Mouse (Mus musculus): ENCODE results near the gene Cdh4. TPM values are rescaled to one million over a fixed set of nuclear protein-coding genes. Genes with fewer than 3 reads are reported as not detected.

Cdh4 gene
- polyA plus RNA-seq, 1 experiment from 2014 or later = 50.0 TPM

GRCm38 (mm10) chr2:179787797-179788196, 345.6 kb downstream of the Cdh4 start:
- Histone ChIP-seq H3K36me3 (no peaks in the 10 kb centered on the region), H3K4me3 (no peak overlapping the region), H3K27ac (replicated peaks) (peak overlapping the region; percentile 55), H3K4me2 (no peak overlapping the region), H3K4me1 (replicated peaks) (peaks cover 16% of the 10 kb centered on the region), H3K27me3 (no peaks in the 10 kb centered on the region), H3K9ac (no peak overlapping the region), H3K9me3 (no peaks in the 10 kb centered on the region)
- 0 out of 2 replicates have a peak, but pooled peaks have one; percentile 28 for ATAC-seq (ENCODE audit: low FRiP score, low read depth)
- 45% methylated on average over 5 of the region's 5 CpGs for WGBS

DNA sequence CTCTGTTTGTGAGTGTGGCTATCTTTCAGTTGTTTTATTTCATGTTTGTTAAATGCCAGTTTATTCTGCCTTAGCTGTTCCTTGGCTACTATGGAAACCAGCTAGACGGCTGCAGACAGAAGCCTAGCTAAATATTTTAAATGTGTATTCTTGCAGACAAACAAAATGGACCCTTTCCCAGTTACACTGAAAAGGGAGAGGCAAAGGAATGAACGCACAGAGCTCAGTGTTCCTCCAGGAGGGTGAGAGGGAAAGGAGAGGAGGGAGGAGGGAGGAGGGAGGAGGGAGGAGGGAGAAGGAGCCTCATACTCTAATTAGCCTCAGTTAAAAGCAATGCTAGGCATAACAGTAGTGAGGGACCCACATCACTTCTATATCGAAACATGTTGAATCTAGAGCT, 348.5 kb downstream of the Cdh4 start:
- no peaks in the 10 kb centered on the region for H3K27me3 ChIP-seq
- no peak overlapping the region for H3K4me3 ChIP-seq
- peaks cover 26% of the 10 kb centered on the region for H3K4me1 ChIP-seq (replicated peaks)
- H3K36me3 ChIP-seq = no peaks in the 10 kb centered on the region
- no peak for ATAC-seq (ENCODE audit: low FRiP score, low read depth)
- no peak overlapping the region for H3K9ac ChIP-seq
- H3K9me3 ChIP-seq = no peaks in the 10 kb centered on the region
- no peak overlapping the region for H3K4me2 ChIP-seq
- 42% methylated on average over 3 of the region's 3 CpGs for WGBS
- no peak overlapping the region for H3K27ac ChIP-seq (replicated peaks)

- no peaks in the 10 kb centered on the region for H3K9me3 ChIP-seq
- no peaks in the 10 kb centered on the region for H3K36me3 ChIP-seq
- H3K4me1 ChIP-seq (replicated peaks) = peaks cover 18% of the 10 kb centered on the region
- no peak overlapping the region for H3K27ac ChIP-seq (replicated peaks)
- H3K4me2 ChIP-seq = no peak overlapping the region
- ATAC-seq (ENCODE audit: low FRiP score, low read depth) = no peak
- 52% methylated on average over 13 of the region's 13 CpGs for WGBS
- no peak overlapping the region for H3K9ac ChIP-seq
- H3K4me3 ChIP-seq = no peak overlapping the region
- no peaks in the 10 kb centered on the region for H3K27me3 ChIP-seq
These were observed 350.3 kb downstream of the Cdh4 start for GRCm38 (mm10) chr2:179792426-179793133.

- Histone ChIP-seq H3K4me1 (replicated peaks) (peaks cover 19% of the 10 kb centered on the region), H3K4me3 (no peak overlapping the region), H3K27ac (replicated peaks) (no peak overlapping the region), H3K27me3 (no peaks in the 10 kb centered on the region), H3K9ac (no peak overlapping the region), H3K9me3 (no peaks in the 10 kb centered on the region), H3K36me3 (no peaks in the 10 kb centered on the region), H3K4me2 (no peak overlapping the region)
- WGBS = 38% methylated on average over 1 of the region's 1 CpGs
- no peak; the same call in 1 of the 2 replicates for ATAC-seq (ENCODE audit: low FRiP score, low read depth)
These were observed 352.1 kb downstream of the Cdh4 start for GRCm38 (mm10) chr2:179794354-179794753.

- H3K36me3 ChIP-seq = no peaks in the 10 kb centered on the region
- H3K4me1 ChIP-seq (replicated peaks) = peaks cover 28% of the 10 kb centered on the region
- ATAC-seq (ENCODE audit: low FRiP score, low read depth) = no peak
- WGBS = 57% methylated on average over 12 of the region's 12 CpGs
- no peak overlapping the region for H3K4me3 ChIP-seq
- no peak overlapping the region for H3K4me2 ChIP-seq
- H3K9me3 ChIP-seq = no peaks in the 10 kb centered on the region
- H3K9ac ChIP-seq = no peak overlapping the region
- peak overlapping the region; percentile 40 for H3K27ac ChIP-seq (replicated peaks)
- H3K27me3 ChIP-seq = no peaks in the 10 kb centered on the region
These were observed 353.2 kb downstream of the Cdh4 start for GRCm38 (mm10) chr2:179795452-179795851.

DNA sequence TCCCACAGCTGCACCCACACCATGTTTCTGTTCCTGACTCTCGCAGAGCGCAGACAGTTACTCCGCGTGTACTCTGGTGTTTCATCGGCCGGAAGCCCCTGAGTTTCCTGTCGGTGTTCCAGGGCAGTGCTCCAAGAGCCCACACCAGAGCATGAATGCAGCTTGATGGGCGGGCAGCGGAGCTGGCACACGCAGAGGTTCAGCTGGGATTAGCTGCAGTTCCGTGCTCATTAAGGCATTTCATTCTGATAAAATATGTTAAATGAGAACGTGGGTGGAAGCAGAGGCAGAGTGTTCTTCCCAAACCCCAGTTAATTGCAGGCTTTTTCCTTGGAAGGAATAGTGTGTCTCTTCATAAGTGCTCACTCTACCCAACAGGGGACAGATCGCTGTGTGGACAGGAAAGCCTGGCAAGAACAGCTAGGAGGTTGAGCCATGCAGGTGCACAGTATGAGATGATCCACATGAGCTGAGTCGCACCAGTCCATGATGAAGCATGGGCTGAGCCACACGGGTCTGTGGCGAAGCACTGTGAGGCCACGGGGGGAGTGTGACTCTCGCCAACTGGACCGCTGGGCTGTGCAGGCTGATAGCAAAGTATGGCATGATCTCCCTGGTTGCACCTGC, 357.8 kb downstream of the Cdh4 start:
- WGBS = 64% methylated on average over 19 of the region's 19 CpGs
- H3K9me3 ChIP-seq = no peaks in the 10 kb centered on the region
- H3K9ac ChIP-seq = no peak overlapping the region
- H3K36me3 ChIP-seq = no peaks in the 10 kb centered on the region
- ATAC-seq (ENCODE audit: low FRiP score, low read depth) = 0 out of 2 replicates have a peak, but pooled peaks have one; percentile 19
- no peaks in the 10 kb centered on the region for H3K27me3 ChIP-seq
- H3K27ac ChIP-seq (replicated peaks) = peak overlapping the region; percentile 32; the same call in 1 of the 2 replicates
- no peak overlapping the region for H3K4me2 ChIP-seq
- no peak overlapping the region for H3K4me3 ChIP-seq
- H3K4me1 ChIP-seq (replicated peaks) = peaks cover 25% of the 10 kb centered on the region

DNA sequence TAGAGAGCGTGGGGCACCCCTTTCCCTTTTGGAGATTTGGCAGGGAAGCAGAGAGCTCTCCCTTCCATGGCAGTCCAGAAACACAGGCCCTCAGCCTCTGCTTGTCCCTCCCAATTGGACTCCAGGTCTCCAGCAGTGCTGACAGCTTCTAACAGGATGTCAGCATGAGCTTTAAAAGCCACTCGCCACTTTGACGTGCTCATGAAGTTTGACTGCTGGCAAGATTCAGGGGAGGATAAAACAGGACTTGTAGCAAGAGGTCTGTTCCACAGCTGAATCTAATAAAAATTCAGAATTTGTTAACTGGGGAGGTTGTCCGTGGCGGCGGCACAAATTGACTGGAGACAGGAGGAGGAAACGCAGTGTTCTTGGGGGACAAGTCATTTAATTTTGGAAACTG, 358.8 kb downstream of the Cdh4 start:
- no peak overlapping the region for H3K27ac ChIP-seq (replicated peaks)
- H3K4me1 ChIP-seq (replicated peaks) = peaks cover 17% of the 10 kb centered on the region
- H3K9ac ChIP-seq = no peak overlapping the region
- no peaks in the 10 kb centered on the region for H3K36me3 ChIP-seq
- H3K27me3 ChIP-seq = no peaks in the 10 kb centered on the region
- 72% methylated on average over 7 of the region's 7 CpGs for WGBS
- H3K9me3 ChIP-seq = no peaks in the 10 kb centered on the region
- no peak overlapping the region for H3K4me3 ChIP-seq
- no peak for ATAC-seq (ENCODE audit: low FRiP score, low read depth)
- no peak overlapping the region for H3K4me2 ChIP-seq

GRCm38 (mm10) chr2:179802411-179802810, 360.2 kb downstream of the Cdh4 start:
- H3K4me2 ChIP-seq = no peak overlapping the region
- H3K27ac ChIP-seq (replicated peaks) = no peak overlapping the region
- H3K4me1 ChIP-seq (replicated peaks) = peaks cover 17% of the 10 kb centered on the region
- H3K9ac ChIP-seq = no peak overlapping the region
- H3K36me3 ChIP-seq = no peaks in the 10 kb centered on the region
- no peak overlapping the region for H3K4me3 ChIP-seq
- H3K9me3 ChIP-seq = no peaks in the 10 kb centered on the region
- no peaks in the 10 kb centered on the region for H3K27me3 ChIP-seq
- 82% methylated on average over 1 of the region's 1 CpGs for WGBS
- ATAC-seq (ENCODE audit: low FRiP score, low read depth) = no peak

GRCm38 (mm10) chr2:179811086-179811485, 368.9 kb downstream of the Cdh4 start:
- Histone ChIP-seq H3K9me3 (no peaks in the 10 kb centered on the region), H3K4me1 (replicated peaks) (peaks cover 29% of the 10 kb centered on the region), H3K9ac (no peak overlapping the region), H3K27me3 (no peaks in the 10 kb centered on the region), H3K4me3 (no peak overlapping the region), H3K27ac (replicated peaks) (no peak overlapping the region), H3K36me3 (no peaks in the 10 kb centered on the region), H3K4me2 (no peak overlapping the region)
- WGBS = 84% methylated on average over 5 of the region's 5 CpGs
- ATAC-seq (ENCODE audit: low FRiP score, low read depth) = no peak

DNA sequence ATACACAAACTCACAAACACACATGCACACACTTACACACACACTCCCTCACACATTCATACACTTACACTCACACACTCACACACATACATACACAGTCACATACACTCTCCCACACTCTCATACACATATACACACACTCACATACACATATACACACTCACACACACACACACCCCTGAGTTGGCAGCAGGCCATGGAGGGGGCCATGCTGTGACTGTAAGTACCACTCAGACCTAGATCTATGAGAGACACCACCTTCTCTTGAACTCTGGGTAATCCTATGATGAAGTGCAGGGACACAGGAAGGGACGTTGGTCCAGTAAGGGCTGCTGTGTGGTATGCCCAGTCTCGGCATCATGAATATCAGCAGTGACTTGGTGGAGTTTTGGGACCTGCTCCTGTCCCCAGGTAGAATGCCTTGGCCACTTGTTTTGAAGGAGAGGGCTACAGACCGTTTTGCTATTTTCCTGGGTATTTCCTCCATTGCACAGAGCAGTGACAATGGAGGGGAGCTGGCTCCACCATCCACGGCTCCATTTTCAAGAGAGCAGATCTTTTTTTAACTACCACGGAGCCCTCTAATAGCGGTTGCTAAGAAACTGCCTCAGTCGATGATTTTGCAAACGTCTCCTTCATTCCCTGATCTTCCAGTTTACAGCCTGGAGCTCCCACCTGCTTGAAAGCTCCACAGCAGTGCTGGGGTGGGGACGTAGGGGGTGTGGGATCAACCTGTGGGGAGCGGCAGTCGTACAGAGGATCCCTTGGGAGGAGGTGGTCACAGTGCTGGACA, 371.0 kb downstream of the Cdh4 start:
- 57% methylated on average over 11 of the region's 11 CpGs for WGBS
- peak overlapping the region; percentile 70 for H3K27ac ChIP-seq (replicated peaks)
- no peaks in the 10 kb centered on the region for H3K36me3 ChIP-seq
- H3K9ac ChIP-seq = no peak overlapping the region
- H3K9me3 ChIP-seq = no peaks in the 10 kb centered on the region
- 0 out of 2 replicates have a peak, but pooled peaks have one; percentile 16 for ATAC-seq (ENCODE audit: low FRiP score, low read depth)
- H3K4me2 ChIP-seq = no peak overlapping the region
- peaks cover 29% of the 10 kb centered on the region for H3K4me1 ChIP-seq (replicated peaks)
- H3K4me3 ChIP-seq = no peak overlapping the region
- no peaks in the 10 kb centered on the region for H3K27me3 ChIP-seq

DNA sequence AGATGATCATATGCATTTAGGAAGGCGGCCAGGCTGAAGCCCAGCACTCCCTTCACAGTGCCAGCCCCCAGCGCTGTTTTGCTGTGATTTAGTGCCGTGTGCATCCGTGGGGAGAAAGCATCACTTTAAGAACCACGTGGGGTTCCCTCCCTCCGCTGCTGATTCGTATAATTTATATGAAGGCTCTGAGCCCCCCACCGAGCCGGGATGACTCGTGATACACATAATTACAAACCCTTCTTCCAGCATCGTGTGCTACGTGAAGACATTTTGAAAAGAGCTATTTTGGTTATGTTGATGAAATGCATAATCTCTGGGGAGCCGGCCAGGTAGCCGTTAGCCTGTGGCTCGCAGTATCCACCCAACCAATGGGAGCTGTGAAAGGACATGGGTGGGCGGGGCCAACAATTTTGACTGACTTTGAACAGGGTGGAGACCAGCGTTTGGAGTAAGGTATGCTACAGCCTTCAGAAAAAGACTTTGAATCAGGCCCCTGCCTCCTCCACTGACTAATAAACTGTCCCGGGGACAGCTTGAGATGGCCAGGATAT, 382.6 kb downstream of the Cdh4 start:
- peak overlapping the region; percentile 27 for H3K4me2 ChIP-seq
- no peaks in the 10 kb centered on the region for H3K9me3 ChIP-seq
- WGBS = 26% methylated on average over 18 of the region's 18 CpGs
- H3K9ac ChIP-seq = no peak overlapping the region
- peak; percentile 74 for ATAC-seq (ENCODE audit: low FRiP score, low read depth)
- peaks cover 28% of the 10 kb centered on the region for H3K4me1 ChIP-seq (replicated peaks)
- H3K36me3 ChIP-seq = no peaks in the 10 kb centered on the region
- 0 out of 2 replicates have a peak overlapping the region, but pooled peaks have one; percentile 1 for H3K4me3 ChIP-seq
- H3K27ac ChIP-seq (replicated peaks) = peak overlapping the region; percentile 66
- H3K27me3 ChIP-seq = no peaks in the 10 kb centered on the region; the same call in 1 of the 2 replicates

DNA sequence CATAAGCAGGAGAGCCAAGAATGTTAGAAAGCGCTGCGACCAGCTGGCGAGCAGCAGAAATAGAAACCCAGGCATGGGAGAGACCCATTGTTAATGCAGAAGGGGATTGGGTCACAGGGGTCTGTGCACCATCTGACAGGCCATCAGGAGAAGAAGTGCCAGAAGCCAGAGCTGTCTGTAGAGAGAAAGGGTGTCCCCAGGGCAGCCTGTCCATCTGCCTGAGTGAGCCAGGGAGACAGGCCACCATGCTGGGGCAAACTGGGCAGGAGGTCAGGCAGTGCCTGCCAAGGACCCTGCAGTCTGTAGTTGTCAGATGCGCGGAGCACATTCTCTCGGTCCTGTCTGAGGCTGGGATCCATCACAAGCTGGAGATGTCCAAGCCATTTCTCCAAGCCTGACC, 386.7 kb downstream of the Cdh4 start:
- H3K4me2 ChIP-seq = no peak overlapping the region
- 79% methylated on average over 6 of the region's 6 CpGs for WGBS
- H3K4me3 ChIP-seq = no peak overlapping the region
- no peak for ATAC-seq (ENCODE audit: low FRiP score, low read depth)
- no peaks in the 10 kb centered on the region for H3K36me3 ChIP-seq
- no peak overlapping the region for H3K9ac ChIP-seq
- H3K27me3 ChIP-seq = no peaks in the 10 kb centered on the region; the same call in 1 of the 2 replicates
- H3K4me1 ChIP-seq (replicated peaks) = peaks cover 12% of the 10 kb centered on the region
- no peak overlapping the region for H3K27ac ChIP-seq (replicated peaks)
- H3K9me3 ChIP-seq = no peaks in the 10 kb centered on the region

Data from hindbrain, embryonic 15.5 days (tissue).